Mouse (Mus musculus) heart, postnatal 14 days (tissue): ENCODE measurements around the gene Usp17la. TPM values are rescaled to one million over a fixed set of nuclear protein-coding genes. Genes with fewer than 3 reads are reported as not detected.
"Not testable (repeated sequence)": the region's sequence is repeated elsewhere in the genome, so short reads cannot be mapped to it uniquely, and the experiment has no call there.

Experiments used
- DNase-seq, 2 experiments: peaks; one replicate each; pipeline ENCODE4 v3.0.0; 2021 to 2022
- intact Hi-C: fragments of 180-260 bp; cut with DNase I; formaldehyde crosslinking; loops from one replicate; pipeline ENCODE4 v1.15.1; 2025
- long read RNA-seq, 2 experiments: library from polyadenylated mRNA; stranded (forward); transcript quantifications; one replicate each; pipeline ENCODE4 v2.0.0; 2021
- total RNA-seq, 2 experiments: library from RNA; stranded (reverse); gene quantifications; 2 replicates each; pipeline ENCODE4 v1.2.3; 2021

Gene Usp17la
- total RNA-seq: not detected
- long read RNA-seq, experiment 1: 0 reads
- long read RNA-seq, experiment 2: 0 reads

- intact Hi-C loops, DNase-seq: not testable (repeated sequence)
These were observed at the start of gene Usp17la for GRCm38 (mm10) chr7:104856709-104857108. Gene Usp17la (plus strand): TSS chr7:104857009.

- intact Hi-C loops, DNase-seq: not testable (repeated sequence)
These were observed 46.5 kb upstream of the Usp17la start for GRCm38 (mm10) chr7:104810335-104810734.

- intact Hi-C loops: no loop called here
- DNase-seq: no peak
These were observed 14.3 kb upstream of the Usp17la start, which contains the start of gene Usp17lb for GRCm38 (mm10) chr7:104842503-104842902. Gene Usp17lb (minus strand): TSS chr7:104842603.

- DNase-seq: no peak
These were observed 13.0 kb upstream of the Usp17la start for GRCm38 (mm10) chr7:104843731-104844287.

GRCm38 (mm10) chr7:104851546-104851945 lies 5.3 kb upstream of the Usp17la start:
- DNase-seq, intact Hi-C loops: not testable (repeated sequence)

More at GRCm38 (mm10) chr7:104843731-104844287, 13.0 kb upstream of the Usp17la start:
- intact Hi-C loops: no loop called here

- no peak for DNase-seq
- intact Hi-C loops: no loop called here
These were observed 1.5 kb upstream of the Usp17la start for GRCm38 (mm10) chr7:104855248-104855750.

GRCm38 (mm10) chr7:104857683-104858082 lies 874 bp downstream of the Usp17la start:
- DNase-seq: no peak
- intact Hi-C loops: no loop called here

GRCm38 (mm10) chr7:104861381-104861780 lies 4.6 kb downstream of the Usp17la start:
- intact Hi-C loops: no loop called here
- no peak for DNase-seq

GRCm38 (mm10) chr7:104877731-104878130 lies 20.9 kb downstream of the Usp17la start, which contains the start of gene Olfr665:
Gene Olfr665 (plus strand): TSS chr7:104878031.
- intact Hi-C loops: no loop called here
- DNase-seq: no peak

- intact Hi-C loops: no loop called here
- DNase-seq: no peak
These were observed 39.0 kb downstream of the Usp17la start, which contains the start of gene Olfr666 for GRCm38 (mm10) chr7:104895852-104896251. Gene Olfr666 (minus strand): TSS chr7:104895952.

Other genes with a start within 250 kb of the Usp17la start
- not detected for gene Olfr656, start 243.1 kb upstream of the Usp17la start, total RNA-seq
- not detected for gene Olfr657, start 232.2 kb upstream of the Usp17la start, total RNA-seq
- gene Olfr658, start 209.7 kb upstream of the Usp17la start, total RNA-seq: not detected
- gene Olfr659, start 190.3 kb upstream of the Usp17la start, total RNA-seq: not detected
- not detected for gene Olfr661, start 170.5 kb upstream of the Usp17la start, total RNA-seq
- gene Usp17le, start 79.5 kb upstream of the Usp17la start, total RNA-seq: not detected
- not detected for gene Usp17lb, start 14.4 kb upstream of the Usp17la start, total RNA-seq
- not detected for gene Olfr665, start 21.0 kb downstream of the Usp17la start, total RNA-seq
- gene Olfr666, start 38.9 kb downstream of the Usp17la start, total RNA-seq: not detected
- not detected for gene Olfr667, start 64.5 kb downstream of the Usp17la start, total RNA-seq
- not detected for gene Olfr668, start 71.0 kb downstream of the Usp17la start, total RNA-seq
- gene Olfr669, start 77.2 kb downstream of the Usp17la start, total RNA-seq: not detected
- not detected for gene Olfr670, start 105.6 kb downstream of the Usp17la start, total RNA-seq
- gene Olfr671, start 122.1 kb downstream of the Usp17la start, total RNA-seq: not detected
- gene Olfr672, start 145.0 kb downstream of the Usp17la start, total RNA-seq: not detected
- gene Olfr675, start 171.5 kb downstream of the Usp17la start, total RNA-seq: not detected
- not detected for gene Olfr676, start 175.7 kb downstream of the Usp17la start, total RNA-seq
- gene Olfr677, start 194.4 kb downstream of the Usp17la start, total RNA-seq: not detected
- gene Olfr678, start 207.5 kb downstream of the Usp17la start, total RNA-seq: not detected
- not detected for gene Olfr679, start 224.2 kb downstream of the Usp17la start, total RNA-seq
- not detected for gene Olfr680-ps1, start 235.8 kb downstream of the Usp17la start, total RNA-seq